Mouse (Mus musculus) adrenal gland, postnatal 10 days (tissue): ENCODE results near the gene Zw10. TPM values are rescaled to one million over a fixed set of nuclear protein-coding genes. Genes with fewer than 3 reads are reported as not detected.

ENCODE experiments used
- DNase-seq: peaks from one replicate; pipeline ENCODE4 v3.0.0; 2021; ENCODE audit warnings: mixed read lengths
- long read RNA-seq, 2 experiments: library from polyadenylated mRNA; stranded (forward); transcript quantifications; one replicate each; pipeline ENCODE4 v2.0.0; 2021
- total RNA-seq, 2 experiments: library from RNA; stranded (reverse); gene quantifications; 2 replicates each; pipeline ENCODE4 v1.2.3; 2021

Zw10 gene
- 10 to 100 TPM; 14.1 to 17.0 TPM for total RNA-seq
- long read RNA-seq, experiment 1, transcript Zw10-201 (16 exons, 2,863 nt): major isoform, 23 of 32 reads
- long read RNA-seq, experiment 1, partial matches to known transcripts: 3 of 32 reads
- long read RNA-seq, experiment 1, other reads (novel, unspliced or antisense): 4 of 32 reads
- long read RNA-seq, experiment 2, transcript Zw10-201 (16 exons, 2,863 nt): major isoform, 7 of 12 reads
- long read RNA-seq, experiment 2, partial matches to known transcripts: 4 of 12 reads
- long read RNA-seq, experiment 2, other reads (novel, unspliced or antisense): 1 of 12 reads

DNA sequence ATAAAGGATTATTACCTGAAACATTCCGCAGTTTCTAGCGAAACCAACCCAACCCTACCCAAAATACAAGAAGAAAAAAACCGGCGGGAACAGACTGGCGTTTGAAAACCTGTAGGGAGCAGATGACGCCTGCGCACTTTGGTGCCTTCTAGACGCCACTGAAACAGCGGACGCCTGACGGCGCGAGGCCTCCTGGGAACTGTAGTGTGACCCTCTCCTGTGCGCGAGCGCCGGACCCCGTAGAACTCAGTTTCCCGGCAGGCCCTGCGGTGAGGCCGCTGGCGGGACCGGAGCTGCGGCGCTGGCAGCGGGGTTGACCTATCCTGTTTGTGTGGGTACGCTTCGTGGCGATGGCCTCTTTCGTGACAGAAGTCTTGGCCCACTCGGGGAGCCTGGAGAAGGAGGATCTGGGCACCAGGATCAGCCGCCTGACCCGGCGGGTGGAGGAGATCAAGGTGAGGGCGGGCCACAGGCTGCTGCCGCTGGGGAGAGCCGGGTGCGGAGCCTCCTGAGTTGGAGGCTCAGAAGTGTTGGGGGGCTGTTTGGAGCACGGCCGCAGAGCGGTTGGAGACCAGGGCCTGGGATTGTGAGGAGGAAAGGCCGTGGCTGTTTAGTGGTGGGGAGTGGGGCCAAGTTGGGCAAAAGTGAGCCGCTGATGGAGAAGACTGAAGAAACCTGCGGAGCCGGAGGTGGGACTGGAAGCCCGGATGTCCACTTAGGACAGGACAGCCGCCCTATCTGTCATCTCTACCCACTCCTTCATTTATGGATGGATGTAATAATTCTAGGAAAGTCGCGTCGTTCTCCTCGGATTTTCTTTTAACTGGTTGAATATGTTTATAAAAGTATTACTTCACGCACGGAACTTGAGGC is at the start of gene Zw10:
Zw10 (plus strand) TSS at position 281 of the 873 bp plus-strand sequence.
- DNase-seq: peak; percentile 96

- DNase-seq: no peak
Measured at GRCm38 (mm10) chr9:49015824-49016223, 39.6 kb upstream of the Zw10 start.

GRCm38 (mm10) chr9:49021289-49021688 is 34.1 kb upstream of the Zw10 start:
- DNase-seq: no peak

- DNase-seq: no peak
Measured at GRCm38 (mm10) chr9:49023956-49024355, 31.5 kb upstream of the Zw10 start.

GRCm38 (mm10) chr9:49024529-49024928 is 30.9 kb upstream of the Zw10 start:
- no peak for DNase-seq

- peak; percentile 11 for DNase-seq
Measured at GRCm38 (mm10) chr9:49034764-49035163, 20.6 kb upstream of the Zw10 start.

DNA sequence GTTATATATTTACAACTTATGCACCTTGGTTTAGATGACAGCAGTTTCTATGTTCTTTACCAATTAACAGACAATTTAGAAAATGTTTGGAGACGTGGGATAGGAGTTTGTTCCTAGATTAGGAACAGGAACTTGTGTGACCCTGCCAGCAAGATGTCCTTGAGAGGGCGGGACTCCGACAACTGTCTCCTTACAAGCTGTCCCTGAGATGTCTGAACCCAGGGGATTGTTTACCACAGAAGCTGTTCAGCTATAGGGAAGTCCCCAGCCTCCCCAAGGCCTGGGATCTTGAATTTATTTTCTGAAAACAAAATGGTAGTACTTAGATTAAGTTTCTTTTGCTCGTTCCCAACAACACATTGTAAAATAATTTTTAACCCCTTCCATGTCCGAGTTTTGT is 4.5 kb upstream of the Zw10 start:
- DNase-seq: no peak

GRCm38 (mm10) chr9:49051349-49051748 is 4.1 kb upstream of the Zw10 start:
- DNase-seq: peak; percentile 74

DNA sequence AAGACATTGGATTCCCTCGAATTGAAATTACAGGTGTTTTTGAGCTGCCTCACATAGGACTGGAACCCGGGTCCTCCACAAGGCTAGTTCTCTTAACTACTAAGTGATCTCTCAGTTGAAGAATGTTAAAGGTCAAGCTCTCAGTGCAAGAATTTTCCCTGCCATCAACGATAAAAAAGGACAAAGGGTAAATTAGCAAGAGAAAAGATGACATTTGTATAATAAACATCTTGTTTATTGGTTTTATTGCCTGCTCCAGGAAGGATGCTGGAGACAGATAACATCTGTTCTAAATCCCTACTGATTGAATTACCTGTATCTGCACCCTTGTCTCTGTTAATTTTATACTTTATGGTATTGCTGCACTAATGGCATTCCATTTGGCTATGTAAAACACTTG is 1.4 kb upstream of the Zw10 start:
- no peak for DNase-seq

DNA sequence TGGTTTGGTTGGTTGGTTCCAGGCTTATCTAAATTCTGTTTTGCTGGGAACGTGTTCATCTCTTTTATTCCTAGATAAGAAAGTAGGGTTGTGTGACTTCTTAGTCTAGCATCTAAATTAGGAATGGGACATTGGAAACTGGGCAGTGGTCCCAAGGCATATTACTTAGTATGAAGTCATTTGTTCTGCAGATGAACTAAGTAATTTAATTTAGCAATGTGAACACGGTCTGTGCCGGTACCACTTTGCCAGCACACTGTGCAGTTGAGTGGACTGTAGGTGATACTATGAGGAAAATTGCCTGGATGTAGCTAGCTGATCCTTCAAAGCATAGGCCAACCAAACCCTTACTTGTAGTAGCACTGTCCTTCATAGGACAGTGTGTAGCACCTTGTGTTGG is 21.4 kb downstream of the Zw10 start:
- DNase-seq: no peak

GRCm38 (mm10) chr9:49081107-49081506 is 25.7 kb downstream of the Zw10 start, which contains the start of gene Tmprss5:
Tmprss5 (plus strand) TSS chr9:49081260.
- DNase-seq: no peak

GRCm38 (mm10) chr9:49081561-49081960 is 26.1 kb downstream of the Zw10 start:
- DNase-seq: peak; percentile 85

DNA sequence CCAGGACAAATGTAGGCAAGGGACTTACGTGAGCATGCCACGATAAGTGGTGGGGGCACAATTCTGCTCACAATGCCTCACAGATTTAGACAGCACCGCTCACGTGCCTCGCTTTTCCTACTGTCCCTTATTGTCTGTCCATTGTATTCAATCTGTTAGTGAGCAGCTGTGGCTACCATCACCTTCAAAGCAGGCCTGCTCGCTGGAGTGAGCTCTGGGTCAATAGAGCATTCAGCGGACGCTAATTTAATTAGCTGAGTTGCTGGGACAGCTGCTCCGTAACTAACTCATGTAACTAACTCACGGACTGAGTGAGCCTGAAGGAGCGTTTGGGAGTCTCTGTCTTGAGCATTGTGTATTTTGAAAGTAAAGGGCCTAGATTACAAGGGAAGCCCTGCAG is 31.9 kb downstream of the Zw10 start:
- no peak for DNase-seq

- DNase-seq: no peak
Measured at GRCm38 (mm10) chr9:49098871-49099270, 43.5 kb downstream of the Zw10 start.

DNA sequence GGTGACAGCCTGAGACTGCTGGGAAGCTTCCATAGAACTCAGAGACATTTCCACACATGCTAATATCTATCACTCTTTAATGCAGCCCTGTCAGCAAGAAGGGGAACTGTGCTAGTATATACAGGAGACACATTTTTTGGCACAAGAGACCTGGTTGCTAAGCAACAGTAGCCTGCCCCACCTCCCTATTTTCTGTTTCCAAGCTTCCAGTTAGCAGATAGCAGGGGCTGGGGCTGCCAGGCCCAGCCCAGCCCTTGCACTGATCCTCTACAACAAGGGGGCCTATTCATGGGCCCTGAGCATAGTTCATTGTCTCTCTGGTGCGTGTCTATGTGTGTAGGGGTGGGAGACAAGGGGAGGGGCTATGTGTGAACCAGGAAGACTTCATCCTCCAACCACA is 46.9 kb downstream of the Zw10 start:
- DNase-seq: no peak

GRCm38 (mm10) chr9:49109101-49109500 is 53.7 kb downstream of the Zw10 start:
- no peak for DNase-seq

GRCm38 (mm10) chr9:49110476-49111220 is 55.2 kb downstream of the Zw10 start:
- DNase-seq: no peak

- no peak for DNase-seq
Measured at GRCm38 (mm10) chr9:49111296-49111695, 55.9 kb downstream of the Zw10 start.

GRCm38 (mm10) chr9:49118271-49118825 is 62.9 kb downstream of the Zw10 start:
- DNase-seq: no peak

- no peak for DNase-seq
Measured at GRCm38 (mm10) chr9:49119759-49120158, 64.3 kb downstream of the Zw10 start.

DNA sequence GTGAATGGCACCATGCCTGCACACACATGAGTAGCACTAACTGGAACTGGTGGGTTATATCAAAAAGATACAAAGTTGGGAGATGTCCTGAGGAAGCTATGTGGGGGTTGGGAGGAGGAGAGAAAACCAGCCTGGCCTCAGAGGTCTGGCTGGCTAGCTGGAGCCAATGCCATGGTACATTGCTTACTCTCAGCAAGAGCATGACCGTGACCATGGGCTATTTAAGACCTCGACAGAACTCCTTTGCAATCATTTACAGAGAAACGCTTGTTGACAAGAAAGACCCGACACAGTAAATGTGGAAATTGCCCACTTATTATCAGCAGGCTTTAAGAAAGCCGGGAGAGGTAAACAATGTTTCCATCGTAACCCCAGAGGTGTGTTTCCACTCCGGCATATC is 70.3 kb downstream of the Zw10 start:
- DNase-seq: no peak
